Mouse (Mus musculus): ENCODE results near the gene Tnrc6b. TPM values are rescaled to one million over a fixed set of nuclear protein-coding genes. Genes with fewer than 3 reads are reported as not detected.

Gene Tnrc6b
- polyA plus RNA-seq, 1 experiment, result 10.0 TPM

DNA sequence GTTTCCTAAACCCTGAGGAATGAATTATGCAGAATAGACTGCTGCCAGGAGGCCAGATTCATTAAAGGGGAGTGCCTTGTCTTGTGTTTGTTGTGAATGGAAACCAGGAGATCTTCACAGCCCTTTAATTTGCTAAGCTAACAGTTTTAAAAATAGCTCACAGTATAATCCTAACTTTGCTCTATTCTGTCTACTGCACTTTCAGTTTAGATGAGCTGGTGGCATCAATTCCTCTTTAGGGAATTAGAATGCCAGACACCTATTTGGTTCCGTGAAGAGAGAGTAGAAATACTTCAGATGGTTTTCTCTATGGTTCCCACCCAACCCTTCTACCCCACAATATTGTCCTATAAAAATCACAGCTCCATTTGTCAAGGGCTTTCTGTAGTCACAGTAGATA lies 74.6 kb downstream of the Tnrc6b start:
- DNase-seq (ENCODE audit: low read depth), result no peak

DNA sequence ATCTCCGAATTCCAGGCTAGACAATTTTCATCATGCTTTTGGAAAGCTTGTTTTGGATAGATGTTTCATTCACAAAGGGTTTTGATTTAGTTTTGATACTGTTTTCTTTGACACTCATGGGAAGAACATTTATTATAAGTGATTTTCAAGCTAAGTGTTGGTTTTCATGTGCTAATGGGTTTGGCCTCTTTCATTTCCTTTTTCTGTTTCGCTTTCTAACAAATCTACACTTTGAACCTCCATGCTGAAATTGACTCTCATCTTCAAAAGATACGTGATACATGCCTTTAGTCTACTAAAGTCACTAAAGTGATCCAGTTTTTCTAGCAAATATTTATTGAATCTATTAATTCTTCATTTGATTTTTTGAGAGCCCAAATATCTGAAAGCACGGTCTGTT lies 76.6 kb downstream of the Tnrc6b start:
- DNase-seq (ENCODE audit: low read depth), result no peak

DNA sequence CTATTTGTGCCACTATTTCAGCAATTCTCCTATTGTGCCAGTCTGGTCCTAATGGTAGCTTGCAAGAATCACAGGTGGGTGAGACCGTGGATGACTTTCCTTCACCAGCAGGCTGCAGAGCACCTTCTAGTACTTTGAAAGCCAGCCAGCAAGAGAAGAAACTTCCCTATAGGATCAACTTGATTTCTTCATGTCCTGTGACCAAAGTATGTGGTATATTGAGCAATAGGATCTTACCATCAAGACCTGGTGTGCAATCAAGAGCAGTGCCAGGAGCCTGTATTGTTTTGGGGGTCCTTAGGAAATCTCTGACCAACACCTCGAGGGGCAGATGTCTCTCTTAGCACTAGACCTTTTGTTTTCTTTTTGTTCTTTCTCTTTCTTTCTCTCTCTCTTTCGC lies 81.4 kb downstream of the Tnrc6b start:
- DNase-seq (ENCODE audit: low read depth), result peak; percentile 44

DNA sequence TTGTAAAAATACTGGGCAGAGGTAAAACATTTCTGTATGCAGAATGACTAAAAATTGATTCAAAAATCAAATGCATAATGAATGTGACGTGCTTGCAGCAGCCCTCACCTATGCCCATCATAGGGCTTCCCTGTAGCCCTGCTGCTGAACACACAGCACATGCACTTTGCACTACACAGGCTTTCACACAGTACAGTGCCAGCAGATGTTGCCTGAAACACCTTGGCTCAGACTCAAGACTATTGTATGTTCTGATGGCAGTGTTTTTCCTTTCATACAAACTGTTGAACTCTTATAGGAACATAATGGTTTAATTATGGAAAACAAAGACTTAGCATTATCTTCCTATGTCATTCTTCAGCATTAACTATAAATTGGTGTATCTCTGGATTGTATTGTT lies 84.0 kb downstream of the Tnrc6b start:
- DNase-seq (ENCODE audit: low read depth), result no peak

DNA sequence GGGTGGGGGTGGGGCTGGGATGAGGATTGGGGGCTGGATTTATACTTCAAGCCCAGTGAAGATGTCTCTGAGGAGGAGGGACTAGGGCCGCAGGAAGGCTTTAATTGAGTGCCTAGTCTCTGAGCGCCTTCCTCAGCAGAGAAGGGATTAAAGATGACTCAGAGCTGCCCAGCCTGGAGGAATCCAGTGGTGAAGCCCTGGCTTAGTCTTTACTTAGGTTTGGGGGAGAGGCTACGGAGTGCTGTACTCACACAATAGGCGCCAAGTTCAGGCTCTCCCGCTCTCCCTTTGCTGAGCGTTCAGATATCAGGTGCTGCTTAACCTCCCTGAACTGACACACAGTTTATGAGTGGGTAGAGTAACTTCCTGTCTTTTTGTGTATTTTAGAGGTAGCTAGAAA lies 86.6 kb downstream of the Tnrc6b start:
- peak; percentile 52 for DNase-seq (ENCODE audit: low read depth)

DNA sequence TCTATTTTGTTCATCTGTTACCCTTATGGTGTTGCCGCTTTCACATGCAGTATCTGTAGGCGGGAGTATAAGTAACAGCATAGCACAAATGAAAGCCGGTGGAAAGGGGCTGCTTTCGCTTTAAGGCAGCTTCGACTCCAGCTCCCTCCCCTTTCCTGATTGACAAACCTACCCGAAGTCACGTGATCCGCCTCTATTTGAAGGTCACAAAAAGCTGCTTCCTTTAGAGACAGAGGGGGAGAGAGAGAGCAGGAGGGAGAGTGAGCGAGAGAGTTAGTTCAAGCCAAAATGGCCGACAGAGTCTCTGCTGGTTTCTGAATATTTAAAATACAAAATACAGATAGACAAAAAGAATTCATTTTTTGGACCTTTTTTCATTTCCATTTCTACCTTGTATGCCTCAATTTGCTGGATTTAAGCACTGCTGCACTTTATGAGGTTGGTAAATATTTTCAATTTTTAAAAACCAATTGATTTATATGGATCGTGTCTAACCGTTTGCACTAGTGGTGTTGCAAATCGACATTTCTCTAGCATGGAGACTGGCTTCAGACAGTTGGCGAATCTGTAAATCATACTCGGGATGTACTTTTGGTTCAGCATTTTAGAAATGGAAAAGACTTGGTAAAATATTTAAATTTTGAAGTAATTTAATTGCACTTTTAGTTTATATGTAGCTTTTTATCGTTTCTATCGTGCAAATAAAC lies 87.4 kb downstream of the Tnrc6b start:
- DNase-seq (ENCODE audit: low read depth), result peak; percentile 87

DNA sequence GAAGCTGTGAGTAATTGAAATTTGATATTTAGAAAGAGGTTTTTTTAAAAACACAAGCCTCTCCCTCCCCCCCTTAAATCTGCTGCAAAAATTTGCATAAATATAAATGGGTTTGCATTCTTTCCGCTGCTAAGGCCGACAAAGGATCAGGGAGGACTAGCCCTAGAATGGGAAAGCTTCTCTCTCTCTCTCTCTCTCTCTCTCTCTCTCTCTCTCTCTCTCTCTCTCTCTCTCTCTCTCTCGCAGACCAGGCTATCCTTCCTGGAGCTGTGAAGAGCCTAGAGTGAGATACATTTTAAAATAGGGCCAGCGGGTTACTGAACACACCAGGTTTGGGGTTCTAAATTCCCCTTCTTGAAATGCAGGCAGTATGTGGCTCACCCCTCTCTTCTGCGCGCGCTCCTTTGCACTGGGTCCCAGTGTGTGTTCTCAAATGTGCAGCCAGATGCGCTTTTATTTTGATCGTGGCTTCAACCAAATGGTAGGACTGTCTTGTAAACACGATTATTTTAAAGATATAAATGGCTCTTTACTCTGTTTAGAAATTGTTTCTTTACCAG lies 88.0 kb downstream of the Tnrc6b start:
- DNase-seq (ENCODE audit: low read depth), result no peak

DNA sequence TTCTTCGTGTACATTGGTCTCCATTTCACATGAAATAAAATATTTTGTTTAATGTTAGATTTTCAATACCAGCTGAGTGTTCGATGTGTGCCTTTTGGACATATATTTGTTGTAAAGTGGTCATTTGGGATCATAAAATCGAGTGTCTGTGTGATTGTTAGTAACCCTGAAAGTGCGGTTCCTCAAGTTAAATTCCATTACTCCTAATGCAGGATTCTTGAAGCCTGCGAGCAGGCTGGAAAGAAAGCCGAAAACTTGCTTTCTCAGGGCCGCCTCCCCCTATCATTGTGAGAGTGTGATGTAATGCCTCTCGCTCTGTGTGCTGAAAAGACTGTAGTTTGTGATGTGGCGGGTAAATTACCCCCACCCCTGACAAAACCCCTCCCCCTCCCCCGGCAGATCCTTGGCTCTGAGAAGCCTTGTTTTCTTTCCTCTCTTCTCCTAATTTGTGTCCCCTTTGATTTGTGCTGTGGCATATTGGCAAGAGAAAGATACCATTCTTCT lies 88.6 kb downstream of the Tnrc6b start:
- DNase-seq (ENCODE audit: low read depth), result no peak

DNA sequence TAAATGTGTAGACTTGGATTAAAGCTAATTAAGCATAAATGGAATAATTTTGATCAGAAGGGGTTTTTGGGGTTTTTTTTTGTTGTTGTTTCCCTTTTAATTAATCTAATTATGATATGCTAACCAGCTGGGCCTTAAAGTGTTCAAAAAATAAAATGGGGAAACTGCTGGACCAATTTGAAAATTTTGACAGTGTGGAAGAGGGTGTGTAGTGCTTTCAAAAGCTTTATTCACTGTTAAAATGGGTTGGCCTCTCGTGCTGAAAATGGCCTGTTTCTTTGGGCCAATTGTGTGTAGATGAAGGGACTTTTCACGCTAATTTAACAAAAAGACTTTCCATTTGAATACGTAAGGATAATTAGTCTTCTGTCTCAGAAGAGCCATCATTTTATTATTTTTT lies 89.1 kb downstream of the Tnrc6b start:
- DNase-seq (ENCODE audit: low read depth), result no peak

DNA sequence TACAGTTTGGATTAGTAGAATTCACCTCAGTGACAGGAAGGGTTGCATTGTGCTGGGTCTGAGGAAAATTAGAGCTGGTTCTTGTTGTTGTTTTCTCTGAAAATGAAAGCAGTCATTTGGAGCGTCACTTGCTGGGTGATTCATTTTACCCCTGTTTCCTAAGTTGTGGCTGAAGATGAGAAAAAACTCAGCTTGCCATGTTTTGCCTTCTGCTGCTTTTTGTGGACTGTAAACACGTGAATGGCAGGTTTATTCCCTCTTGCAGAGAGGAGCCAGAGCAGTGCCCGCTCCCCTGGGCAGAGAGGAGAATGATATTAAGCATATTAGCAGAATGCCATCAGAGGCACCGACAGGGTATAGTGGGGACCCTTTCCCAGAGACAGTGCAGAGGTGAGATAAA lies 89.7 kb downstream of the Tnrc6b start:
- no peak for DNase-seq (ENCODE audit: low read depth)

DNA sequence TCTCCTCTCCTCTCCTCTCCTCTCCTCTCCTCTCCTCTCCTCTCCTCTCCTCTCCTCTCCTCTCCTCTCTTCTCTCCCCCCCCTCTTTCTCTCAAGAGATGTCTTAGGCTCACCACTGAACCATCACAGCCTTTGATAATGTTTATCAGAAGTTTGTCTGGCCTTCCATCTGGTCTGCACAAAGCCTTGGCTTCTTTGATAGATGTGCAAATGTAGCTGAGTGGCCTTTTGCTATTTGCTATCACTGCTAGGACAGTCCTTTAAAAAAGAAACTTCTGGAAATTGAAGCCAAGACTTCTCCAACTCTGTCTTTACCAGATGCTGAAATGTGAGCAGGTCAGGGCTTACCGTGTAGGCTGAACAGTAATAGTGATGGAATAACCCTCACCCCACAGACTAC lies 90.5 kb downstream of the Tnrc6b start:
- no peak for DNase-seq (ENCODE audit: low read depth)

DNA sequence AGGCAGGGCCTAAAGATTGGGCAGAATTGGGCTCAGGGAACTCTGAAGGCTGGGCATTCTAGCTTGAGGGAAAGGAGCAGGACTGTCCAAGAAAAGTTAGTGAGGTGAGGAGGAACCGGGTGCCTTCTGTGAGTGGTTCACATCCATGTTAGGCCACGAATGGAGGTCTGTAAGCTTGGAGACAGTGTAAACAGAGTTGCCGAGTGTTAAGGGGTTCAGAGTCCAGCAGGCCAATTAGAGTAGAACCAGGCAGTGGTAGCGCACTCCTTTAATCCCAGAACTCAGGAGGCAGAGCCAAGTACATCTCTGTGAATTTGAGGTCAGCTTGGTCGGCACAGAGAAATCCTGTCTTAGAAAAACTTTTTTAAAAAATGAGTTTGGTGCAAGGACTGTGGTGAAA lies 96.0 kb downstream of the Tnrc6b start:
- DNase-seq (ENCODE audit: low read depth), result no peak

DNA sequence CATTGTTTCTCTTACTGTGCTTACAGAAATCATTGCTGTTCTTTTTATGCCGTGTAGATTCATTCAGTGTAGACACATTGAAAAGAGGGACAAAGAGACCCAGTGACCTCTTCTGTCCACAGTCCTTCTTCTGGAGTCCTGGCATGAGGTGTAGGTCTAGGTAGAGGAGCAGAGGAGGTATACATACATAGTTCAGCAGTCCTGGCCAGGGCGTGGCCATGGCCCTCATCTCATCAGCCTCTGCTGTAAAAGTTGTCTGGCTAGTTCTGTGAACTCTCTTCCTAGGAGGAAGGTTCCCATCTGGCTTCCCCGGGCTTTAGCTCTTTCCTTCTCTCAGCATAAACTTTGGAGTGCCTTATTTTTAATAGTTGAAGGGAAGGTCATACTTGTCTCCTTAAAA lies 99.1 kb downstream of the Tnrc6b start:
- DNase-seq (ENCODE audit: low read depth), result no peak

DNA sequence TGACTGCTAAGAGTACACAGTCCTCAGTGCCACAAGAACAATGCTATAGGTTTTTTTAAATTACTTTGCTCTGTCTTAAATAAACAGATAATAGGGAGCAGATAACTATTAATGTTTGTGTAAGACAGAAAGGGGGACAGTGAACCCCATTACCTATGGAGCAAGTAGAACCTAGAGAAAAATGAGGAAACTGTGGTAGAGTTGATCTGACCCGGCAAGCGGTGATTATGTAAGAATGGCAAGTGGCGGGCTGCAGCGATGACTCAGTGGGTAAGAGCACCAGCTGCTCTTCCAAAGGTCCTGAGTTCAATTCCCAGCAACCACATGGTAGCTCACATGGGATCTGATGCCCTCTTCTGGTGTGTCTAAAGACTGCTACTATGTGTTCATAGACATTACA lies 101.7 kb downstream of the Tnrc6b start:
- DNase-seq (ENCODE audit: low read depth), result no peak

DNA sequence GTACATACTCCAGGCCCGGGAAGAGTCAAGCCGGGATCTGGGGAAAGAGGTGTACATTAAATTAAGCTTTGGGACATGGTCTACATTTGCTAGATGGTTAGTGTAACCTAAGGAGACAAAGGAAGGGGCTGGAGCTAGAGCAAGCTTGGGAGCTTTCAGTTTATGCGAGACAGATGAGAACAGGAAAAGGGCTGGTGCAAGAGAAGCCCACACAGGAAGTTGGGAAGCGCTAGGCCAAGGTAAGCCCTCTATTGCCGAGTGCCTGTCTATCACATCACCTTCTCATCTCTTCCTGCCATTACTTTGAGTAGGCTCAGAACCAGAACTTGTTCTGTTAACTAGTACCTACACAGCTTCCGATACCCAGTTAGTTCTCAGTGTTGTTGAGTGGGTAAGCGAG lies 103.7 kb downstream of the Tnrc6b start:
- DNase-seq (ENCODE audit: low read depth), result no peak

DNA sequence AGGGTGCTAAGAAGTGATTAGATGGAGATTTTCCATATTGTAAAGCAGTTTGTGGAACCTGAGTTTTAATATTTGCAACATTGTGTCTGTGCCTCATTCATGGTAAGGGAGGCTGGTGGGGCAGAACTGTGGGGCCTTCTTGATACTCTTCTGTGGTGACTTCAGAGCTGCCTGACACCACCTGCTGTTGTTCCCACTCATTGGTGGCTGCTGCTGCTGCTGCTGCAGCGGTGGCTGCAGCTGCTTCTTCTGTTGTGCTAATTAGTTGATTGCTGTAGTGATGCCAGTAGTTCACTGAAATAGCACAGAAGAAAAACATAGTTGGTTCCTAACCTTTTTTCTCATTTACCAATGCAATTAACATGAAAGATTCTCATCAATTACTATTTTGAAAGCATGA lies 111.2 kb downstream of the Tnrc6b start:
- no peak for DNase-seq (ENCODE audit: low read depth)

DNA sequence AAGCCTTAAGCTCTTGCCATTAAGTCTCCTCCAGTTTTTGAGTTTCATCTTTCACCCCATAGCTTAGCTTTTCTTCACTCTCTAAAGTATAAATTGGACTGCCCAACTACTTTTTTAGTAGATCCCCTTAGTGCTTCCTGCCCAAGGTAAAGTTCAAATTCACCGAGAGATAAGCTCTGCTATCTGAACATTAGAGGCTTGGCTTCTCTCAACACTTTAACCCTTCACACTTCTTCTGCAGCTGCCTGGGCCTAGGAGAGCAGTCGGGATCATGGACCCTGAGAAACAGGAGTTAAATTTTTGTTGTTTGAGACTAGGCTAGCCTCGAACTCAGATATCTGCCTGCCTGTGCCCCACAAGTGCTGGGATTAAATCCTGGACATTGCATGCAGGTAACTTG lies 120.1 kb downstream of the Tnrc6b start:
- no peak for DNase-seq (ENCODE audit: low read depth)

DNA sequence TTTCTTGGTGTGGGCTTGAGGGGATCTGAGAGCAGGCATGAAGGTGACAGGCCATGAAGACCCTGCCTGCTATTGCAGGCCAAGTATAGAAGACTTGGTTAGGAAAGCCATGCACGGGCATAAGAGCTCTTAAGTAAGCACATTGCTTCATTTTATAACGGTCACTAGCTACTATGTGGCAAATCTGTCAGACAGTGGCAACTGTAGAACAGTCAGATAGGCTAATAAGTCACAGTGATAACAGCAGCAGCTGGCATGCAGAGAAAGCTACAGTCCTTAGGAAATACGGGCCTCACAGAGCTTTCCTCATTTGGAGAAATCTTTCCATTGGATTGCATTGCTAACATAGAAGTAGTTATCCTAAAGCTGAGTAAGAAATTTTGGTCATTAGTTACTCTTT lies 121.7 kb downstream of the Tnrc6b start:
- no peak for DNase-seq (ENCODE audit: low read depth)

DNA sequence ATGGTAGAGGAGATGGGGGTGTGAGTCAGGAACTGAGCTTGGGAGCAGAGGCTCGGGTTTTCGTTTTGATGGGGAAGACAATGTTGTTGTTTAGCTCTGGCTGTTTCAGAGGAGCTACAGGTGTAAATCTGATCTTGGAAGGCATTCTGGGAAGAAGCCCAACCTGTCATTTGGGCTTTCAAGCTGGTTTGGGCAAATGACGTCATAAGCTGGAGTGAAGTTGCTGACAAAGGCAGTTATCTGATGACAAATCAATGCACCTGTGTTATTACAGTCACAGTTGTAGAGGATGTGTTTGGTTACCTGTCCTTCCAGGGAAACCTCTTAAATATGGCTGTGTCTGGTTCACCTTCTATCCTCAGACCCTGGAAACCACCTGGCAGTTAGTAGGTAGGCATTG lies 125.1 kb downstream of the Tnrc6b start:
- no peak for DNase-seq (ENCODE audit: low read depth)

DNA sequence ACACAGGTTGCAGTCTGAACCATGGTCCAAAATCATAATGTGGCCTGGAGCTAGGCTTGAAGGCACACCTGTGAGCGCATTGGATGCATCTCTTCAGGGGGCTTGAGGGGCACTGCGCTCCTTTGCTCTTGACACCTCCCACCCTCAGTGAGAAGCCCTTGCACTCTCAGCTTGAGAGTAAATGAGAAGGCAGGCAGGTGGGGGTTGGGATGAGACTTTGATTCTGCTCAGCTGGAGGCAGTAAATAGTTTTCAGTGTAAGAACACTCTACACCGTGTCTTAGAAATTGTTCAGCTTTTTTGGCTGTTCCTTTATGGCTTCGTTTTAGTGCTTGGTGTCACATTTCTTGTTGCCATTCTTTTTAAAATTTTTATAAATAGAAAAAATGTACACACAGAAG lies 127.7 kb downstream of the Tnrc6b start:
- DNase-seq (ENCODE audit: low read depth), result no peak

DNA sequence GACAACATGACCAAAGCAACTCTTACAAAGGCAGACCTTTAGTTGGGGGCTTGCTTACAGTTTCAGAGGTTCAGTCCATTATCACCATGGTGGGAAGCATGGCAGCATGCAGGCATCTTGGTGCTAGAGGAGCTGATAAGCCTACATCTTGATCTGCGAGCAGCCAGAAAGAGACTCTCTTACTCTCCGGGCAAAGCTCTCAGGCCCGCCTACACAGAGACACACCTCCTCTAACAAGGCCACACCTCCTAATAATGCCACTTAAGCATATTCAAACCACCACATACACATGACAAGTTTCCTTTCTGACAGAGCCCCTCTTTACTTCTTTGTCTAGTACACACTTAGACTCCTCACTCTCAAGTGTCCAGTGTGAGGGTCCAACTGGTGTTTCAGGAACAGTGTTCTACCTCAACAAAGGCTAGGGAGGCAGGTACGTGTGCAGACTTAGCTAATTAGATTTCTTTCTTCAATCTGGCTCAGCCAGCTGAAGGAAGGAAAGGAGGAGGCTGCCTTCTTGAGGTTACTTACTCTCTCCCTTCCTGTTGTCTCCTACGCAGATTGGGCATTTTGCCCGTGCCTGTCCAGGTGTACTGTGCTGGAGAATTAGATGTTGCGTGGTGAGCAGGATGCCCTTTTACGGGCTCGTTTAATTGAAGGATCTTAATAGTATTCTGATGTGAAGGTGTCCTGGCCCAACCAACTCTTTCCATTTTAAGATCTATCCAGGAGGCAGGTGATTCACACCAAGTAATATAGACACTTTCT lies 128.7 kb downstream of the Tnrc6b start:
- DNase-seq (ENCODE audit: low read depth), result peak; percentile 58

DNA sequence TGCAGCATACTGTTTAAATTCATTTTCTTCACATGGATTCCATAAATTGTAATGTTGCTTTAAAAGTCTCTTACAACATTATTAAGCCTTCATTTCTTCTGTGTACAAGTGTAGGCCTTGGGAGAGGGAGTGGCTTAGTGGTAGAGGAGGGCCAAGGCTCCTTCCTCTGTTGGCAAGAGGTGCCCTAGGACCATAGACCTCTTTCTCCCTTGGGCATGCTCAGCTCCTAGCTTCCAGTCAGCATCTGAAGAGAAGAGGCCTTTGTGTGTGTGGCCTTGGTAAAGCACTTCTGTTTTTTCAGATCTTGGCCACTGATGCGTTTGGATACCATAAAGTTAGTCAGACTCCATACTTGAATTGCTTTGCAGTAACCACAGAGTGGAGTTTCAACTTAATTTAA lies 133.1 kb downstream of the Tnrc6b start:
- DNase-seq (ENCODE audit: low read depth), result no peak

DNA sequence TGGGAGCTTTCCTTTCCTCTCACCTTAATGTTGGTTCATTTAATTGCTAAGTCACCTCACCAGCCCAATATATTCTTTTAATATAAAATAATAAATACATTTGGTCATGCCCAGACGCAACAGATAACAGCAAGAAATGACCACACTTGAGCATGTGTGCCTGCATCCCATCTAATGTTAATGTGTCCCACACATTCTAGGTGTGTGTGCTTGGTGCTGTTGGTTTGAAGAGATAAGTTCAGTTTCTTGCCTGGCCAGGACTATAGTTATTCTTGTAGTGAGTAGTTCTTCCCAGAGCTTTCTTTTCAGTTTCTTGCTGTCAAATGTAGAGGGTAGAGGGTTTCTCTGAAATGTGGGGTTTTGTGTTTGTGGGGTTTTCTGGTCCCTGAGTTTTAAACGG lies 133.8 kb downstream of the Tnrc6b start:
- DNase-seq (ENCODE audit: low read depth), result no peak
